Mouse (Mus musculus): Measurements from ENCODE around the gene Cxcl15. TPM values are rescaled to one million over a fixed set of nuclear protein-coding genes. Genes with fewer than 3 reads are reported as not detected.

The Cxcl15 gene
- polyA plus RNA-seq, 1 experiment = not detected

- no peaks in the 10 kb centered on the region for H3K4me1 ChIP-seq (ENCODE audit: control insufficient read depth, insufficient read depth, low read length)
- no peak overlapping the region for H3K4me3 ChIP-seq (ENCODE audit: insufficient read depth, low read depth, low read length)
- TF ChIP-seq CTCF (IDR thresholded peaks at IDR 0.05; ENCODE audit: insufficient read depth, low read depth, low read length) = no peak
- no peak for TF ChIP-seq POLR2A (IDR thresholded peaks at IDR 0.05; ENCODE audit: insufficient read depth, low read depth, low read length)
- no peak overlapping the region for H3K27ac ChIP-seq (ENCODE audit: insufficient read depth, low read depth, low read length)
- WGBS = 77% methylated on average over 8 of the region's 8 CpGs
Measured at GRCm38 (mm10) chr5:90765821-90766606, 28.3 kb upstream of the Cxcl15 start.

GRCm38 (mm10) chr5:90768218-90768617 is 26.1 kb upstream of the Cxcl15 start, which contains the start of gene Ppbp:
Gene Ppbp, plus strand, starts transcription at chr5:90768518.
- H3K4me1 ChIP-seq (ENCODE audit: control insufficient read depth, insufficient read depth, low read length) = no peaks in the 10 kb centered on the region
- WGBS = 81% methylated on average over 3 of the region's 3 CpGs
- TF ChIP-seq CTCF (IDR thresholded peaks at IDR 0.05; ENCODE audit: insufficient read depth, low read depth, low read length) (no peak), POLR2A (IDR thresholded peaks at IDR 0.05; ENCODE audit: insufficient read depth, low read depth, low read length) (no peak)
- no peak within 1 kb of the TSS for H3K27ac ChIP-seq (ENCODE audit: insufficient read depth, low read depth, low read length)
- no peak within 1 kb of the TSS for H3K4me3 ChIP-seq (ENCODE audit: insufficient read depth, low read depth, low read length)

- WGBS = 78% methylated on average over 3 of the region's 3 CpGs
- TF ChIP-seq CTCF (IDR thresholded peaks at IDR 0.05; ENCODE audit: insufficient read depth, low read depth, low read length) (no peak), POLR2A (IDR thresholded peaks at IDR 0.05; ENCODE audit: insufficient read depth, low read depth, low read length) (no peak)
- Histone ChIP-seq H3K4me3 (ENCODE audit: insufficient read depth, low read depth, low read length) (no peak overlapping the region), H3K4me1 (ENCODE audit: control insufficient read depth, insufficient read depth, low read length) (no peaks in the 10 kb centered on the region), H3K27ac (ENCODE audit: insufficient read depth, low read depth, low read length) (no peak overlapping the region)
Measured at GRCm38 (mm10) chr5:90771369-90771768, 23.0 kb upstream of the Cxcl15 start.

GRCm38 (mm10) chr5:90771880-90772653 is 22.3 kb upstream of the Cxcl15 start, which contains the start of gene Pf4:
Gene Pf4, plus strand, starts transcription at chr5:90772435.
- TF ChIP-seq POLR2A (IDR thresholded peaks at IDR 0.05; ENCODE audit: insufficient read depth, low read depth, low read length) = no peak
- TF ChIP-seq CTCF (IDR thresholded peaks at IDR 0.05; ENCODE audit: insufficient read depth, low read depth, low read length) = no peak
- Histone ChIP-seq H3K4me3 (ENCODE audit: insufficient read depth, low read depth, low read length) (no peak within 1 kb of the TSS), H3K27ac (ENCODE audit: insufficient read depth, low read depth, low read length) (no peak within 1 kb of the TSS), H3K4me1 (ENCODE audit: control insufficient read depth, insufficient read depth, low read length) (no peaks in the 10 kb centered on the region)
- WGBS = 92% methylated on average over 16 of the region's 16 CpGs

GRCm38 (mm10) chr5:90775562-90775961 is 18.8 kb upstream of the Cxcl15 start:
- 96% methylated on average over 5 of the region's 5 CpGs for WGBS
- no peak overlapping the region for H3K27ac ChIP-seq (ENCODE audit: insufficient read depth, low read depth, low read length)
- H3K4me3 ChIP-seq (ENCODE audit: insufficient read depth, low read depth, low read length) = no peak overlapping the region
- TF ChIP-seq POLR2A (IDR thresholded peaks at IDR 0.05; ENCODE audit: insufficient read depth, low read depth, low read length) = no peak
- no peak for TF ChIP-seq CTCF (IDR thresholded peaks at IDR 0.05; ENCODE audit: insufficient read depth, low read depth, low read length)
- no peaks in the 10 kb centered on the region for H3K4me1 ChIP-seq (ENCODE audit: control insufficient read depth, insufficient read depth, low read length)

- 64% methylated on average over 10 of the region's 10 CpGs for WGBS
- no peak overlapping the region for H3K27ac ChIP-seq (ENCODE audit: insufficient read depth, low read depth, low read length)
- TF ChIP-seq POLR2A (IDR thresholded peaks at IDR 0.05; ENCODE audit: insufficient read depth, low read depth, low read length) (no peak), CTCF (IDR thresholded peaks at IDR 0.05; ENCODE audit: insufficient read depth, low read depth, low read length) (no peak)
- no peak overlapping the region for H3K4me3 ChIP-seq (ENCODE audit: insufficient read depth, low read depth, low read length)
- no peaks in the 10 kb centered on the region for H3K4me1 ChIP-seq (ENCODE audit: control insufficient read depth, insufficient read depth, low read length)
Measured at GRCm38 (mm10) chr5:90777621-90778020, 16.7 kb upstream of the Cxcl15 start.

- Histone ChIP-seq H3K27ac (ENCODE audit: insufficient read depth, low read depth, low read length) (no peak overlapping the region), H3K4me1 (ENCODE audit: control insufficient read depth, insufficient read depth, low read length) (no peaks in the 10 kb centered on the region), H3K4me3 (ENCODE audit: insufficient read depth, low read depth, low read length) (no peak overlapping the region)
- 80% methylated on average over 6 of the region's 6 CpGs for WGBS
- TF ChIP-seq CTCF (IDR thresholded peaks at IDR 0.05; ENCODE audit: insufficient read depth, low read depth, low read length) (no peak), POLR2A (IDR thresholded peaks at IDR 0.05; ENCODE audit: insufficient read depth, low read depth, low read length) (no peak)
Measured at GRCm38 (mm10) chr5:90778856-90779255, 15.5 kb upstream of the Cxcl15 start.

GRCm38 (mm10) chr5:90783697-90784096 is 10.6 kb upstream of the Cxcl15 start:
- 82% methylated on average over 3 of the region's 3 CpGs for WGBS
- Histone ChIP-seq H3K27ac (ENCODE audit: insufficient read depth, low read depth, low read length) (no peak overlapping the region), H3K4me3 (ENCODE audit: insufficient read depth, low read depth, low read length) (no peak overlapping the region), H3K4me1 (ENCODE audit: control insufficient read depth, insufficient read depth, low read length) (peaks cover 8% of the 10 kb centered on the region)
- no peak for TF ChIP-seq POLR2A (IDR thresholded peaks at IDR 0.05; ENCODE audit: insufficient read depth, low read depth, low read length)
- no peak for TF ChIP-seq CTCF (IDR thresholded peaks at IDR 0.05; ENCODE audit: insufficient read depth, low read depth, low read length)
